Mouse (Mus musculus) right cerebral cortex, adult 18-20 months (tissue): ENCODE data around the gene Axin2.

Experiments
- DNase-seq: peaks from one replicate; pipeline ENCODE4 v3.0.0; 2022; ENCODE audit warnings: mixed read lengths

Axin2 gene

GRCm38 (mm10) chr11:108980530-108980929 lies 60.4 kb downstream of the Axin2 start:
- peak; percentile 84 for DNase-seq

- DNase-seq: peak; percentile 32
Observed at GRCm38 (mm10) chr11:108981012-108981411, 60.9 kb downstream of the Axin2 start.

- DNase-seq: no peak
Observed at GRCm38 (mm10) chr11:108983409-108984064, 63.4 kb downstream of the Axin2 start.

GRCm38 (mm10) chr11:108984711-108985419 lies 64.7 kb downstream of the Axin2 start:
- no peak for DNase-seq

- DNase-seq: no peak
Observed at GRCm38 (mm10) chr11:108985836-108986235, 65.7 kb downstream of the Axin2 start.

- DNase-seq: peak; percentile 43
Observed at GRCm38 (mm10) chr11:108987226-108987625, 67.1 kb downstream of the Axin2 start.

- DNase-seq: no peak
Observed at GRCm38 (mm10) chr11:108987705-108988104, 67.6 kb downstream of the Axin2 start.

- no peak for DNase-seq
Observed at GRCm38 (mm10) chr11:108988258-108988657, 68.1 kb downstream of the Axin2 start.

- no peak for DNase-seq
Observed at GRCm38 (mm10) chr11:108989940-108990339, 69.8 kb downstream of the Axin2 start.

- DNase-seq: peak; percentile 34
Observed at GRCm38 (mm10) chr11:108993414-108993813, 73.3 kb downstream of the Axin2 start.

- DNase-seq: peak; percentile 55
Observed at GRCm38 (mm10) chr11:108995196-108995989, 75.2 kb downstream of the Axin2 start.

GRCm38 (mm10) chr11:108995990-108996533 lies 75.9 kb downstream of the Axin2 start:
- no peak for DNase-seq

GRCm38 (mm10) chr11:108997816-108998215 lies 77.7 kb downstream of the Axin2 start:
- DNase-seq: no peak
